Mouse (Mus musculus): Measurements from ENCODE around the gene Ager. TPM values are rescaled to one million over a fixed set of nuclear protein-coding genes. Genes with fewer than 3 reads are reported as not detected.

Ager gene
- polyA plus RNA-seq, 1 experiment from 2014 or later: 1.5 TPM

- no peak overlapping the region for H3K27ac ChIP-seq (ENCODE audit: low read length)
- peaks cover 48% of the 10 kb centered on the region for H3K4me1 ChIP-seq (replicated peaks; ENCODE audit: control insufficient read depth, insufficient read depth, low read length)
- peak overlapping the region; percentile 51 for H3K9ac ChIP-seq (replicated peaks; ENCODE audit: low read depth, low read length)
- H3K4me2 ChIP-seq (ENCODE audit: low read length): peak overlapping the region; percentile 89
- ATAC-seq: peak; percentile 26
- H3K9me3 ChIP-seq (ENCODE audit: control insufficient read depth, low read length): no peaks in the 10 kb centered on the region
- 1% methylated on average over 26 of the region's 26 CpGs for WGBS
- H3K4me3 ChIP-seq (replicated peaks; ENCODE audit: low read length): peak overlapping the region; percentile 45
- no peaks in the 10 kb centered on the region for H3K36me3 ChIP-seq (ENCODE audit: control insufficient read depth, insufficient read depth)
- peaks cover 18% of the 10 kb centered on the region for H3K27me3 ChIP-seq (replicated peaks; ENCODE audit: control insufficient read depth, insufficient read depth, low read length)
Measured at GRCm38 (mm10) chr17:34632261-34632691, 34.6 kb downstream of the Ager start.

- H3K9ac ChIP-seq (replicated peaks; ENCODE audit: low read depth, low read length): no peak overlapping the region
- no peaks in the 10 kb centered on the region for H3K36me3 ChIP-seq (ENCODE audit: control insufficient read depth, insufficient read depth)
- no peak overlapping the region for H3K27ac ChIP-seq (ENCODE audit: low read length)
- WGBS: 70% methylated on average over 2 of the region's 2 CpGs
- no peak overlapping the region for H3K4me3 ChIP-seq (replicated peaks; ENCODE audit: low read length)
- H3K27me3 ChIP-seq (replicated peaks; ENCODE audit: control insufficient read depth, insufficient read depth, low read length): peaks cover 11% of the 10 kb centered on the region
- no peaks in the 10 kb centered on the region for H3K9me3 ChIP-seq (ENCODE audit: control insufficient read depth, low read length)
- H3K4me1 ChIP-seq (replicated peaks; ENCODE audit: control insufficient read depth, insufficient read depth, low read length): peaks cover 22% of the 10 kb centered on the region
- no peak overlapping the region for H3K4me2 ChIP-seq (ENCODE audit: low read length)
- ATAC-seq: no peak
Measured at GRCm38 (mm10) chr17:34635671-34636070, 38.0 kb downstream of the Ager start.

- peaks cover 14% of the 10 kb centered on the region for H3K4me1 ChIP-seq (replicated peaks; ENCODE audit: control insufficient read depth, insufficient read depth, low read length)
- 0 out of 2 replicates have a peak, but pooled peaks cover 2% of the 10 kb centered on the region for H3K27me3 ChIP-seq (replicated peaks; ENCODE audit: control insufficient read depth, insufficient read depth, low read length)
- H3K4me2 ChIP-seq (ENCODE audit: low read length): no peak overlapping the region
- ATAC-seq: no peak
- no peak overlapping the region for H3K9ac ChIP-seq (replicated peaks; ENCODE audit: low read depth, low read length)
- H3K9me3 ChIP-seq (ENCODE audit: control insufficient read depth, low read length): no peaks in the 10 kb centered on the region
- WGBS: 62% methylated on average over 3 of the region's 3 CpGs
- no peak overlapping the region for H3K4me3 ChIP-seq (replicated peaks; ENCODE audit: low read length)
- no peaks in the 10 kb centered on the region for H3K36me3 ChIP-seq (ENCODE audit: control insufficient read depth, insufficient read depth)
- H3K27ac ChIP-seq (ENCODE audit: low read length): no peak overlapping the region
Measured at GRCm38 (mm10) chr17:34637459-34637858, 39.8 kb downstream of the Ager start.

GRCm38 (mm10) chr17:34639461-34640255 is 42.0 kb downstream of the Ager start:
- WGBS: 77% methylated on average over 7 of the region's 7 CpGs
- H3K9ac ChIP-seq (replicated peaks; ENCODE audit: low read depth, low read length): no peak overlapping the region
- no peaks in the 10 kb centered on the region for H3K36me3 ChIP-seq (ENCODE audit: control insufficient read depth, insufficient read depth)
- H3K27me3 ChIP-seq (replicated peaks; ENCODE audit: control insufficient read depth, insufficient read depth, low read length): 0 out of 2 replicates have a peak, but pooled peaks cover 2% of the 10 kb centered on the region
- H3K4me3 ChIP-seq (replicated peaks; ENCODE audit: low read length): no peak overlapping the region
- peaks cover 12% of the 10 kb centered on the region for H3K4me1 ChIP-seq (replicated peaks; ENCODE audit: control insufficient read depth, insufficient read depth, low read length)
- ATAC-seq: no peak
- H3K4me2 ChIP-seq (ENCODE audit: low read length): no peak overlapping the region
- H3K9me3 ChIP-seq (ENCODE audit: control insufficient read depth, low read length): no peaks in the 10 kb centered on the region
- no peak overlapping the region for H3K27ac ChIP-seq (ENCODE audit: low read length)

- H3K27me3 ChIP-seq (replicated peaks; ENCODE audit: control insufficient read depth, insufficient read depth, low read length): no peaks in the 10 kb centered on the region
- no peaks in the 10 kb centered on the region for H3K9me3 ChIP-seq (ENCODE audit: control insufficient read depth, low read length)
- peak; percentile 54 for ATAC-seq
- H3K27ac ChIP-seq (ENCODE audit: low read length): peak overlapping the region; percentile 80
- peaks cover 21% of the 10 kb centered on the region for H3K4me1 ChIP-seq (replicated peaks; ENCODE audit: control insufficient read depth, insufficient read depth, low read length)
- 0 out of 2 replicates have a peak overlapping the region, but pooled peaks have one; percentile 8 for H3K9ac ChIP-seq (replicated peaks; ENCODE audit: low read depth, low read length)
- H3K36me3 ChIP-seq (ENCODE audit: control insufficient read depth, insufficient read depth): no peaks in the 10 kb centered on the region
- H3K4me3 ChIP-seq (replicated peaks; ENCODE audit: low read length): no peak overlapping the region
- H3K4me2 ChIP-seq (ENCODE audit: low read length): peak overlapping the region; percentile 4; the same call in 1 of the 2 replicates
- 11% methylated on average over 11 of the region's 11 CpGs for WGBS
Measured at GRCm38 (mm10) chr17:34640778-34641601, 43.3 kb downstream of the Ager start.

- H3K9ac ChIP-seq (replicated peaks; ENCODE audit: low read depth, low read length): no peak overlapping the region
- H3K9me3 ChIP-seq (ENCODE audit: control insufficient read depth, low read length): no peaks in the 10 kb centered on the region
- H3K4me1 ChIP-seq (replicated peaks; ENCODE audit: control insufficient read depth, insufficient read depth, low read length): peaks cover 27% of the 10 kb centered on the region
- H3K36me3 ChIP-seq (ENCODE audit: control insufficient read depth, insufficient read depth): no peaks in the 10 kb centered on the region
- H3K27me3 ChIP-seq (replicated peaks; ENCODE audit: control insufficient read depth, insufficient read depth, low read length): no peaks in the 10 kb centered on the region
- WGBS: 85% methylated on average over 3 of the region's 3 CpGs
- H3K27ac ChIP-seq (ENCODE audit: low read length): no peak overlapping the region
- no peak overlapping the region for H3K4me2 ChIP-seq (ENCODE audit: low read length)
- no peak for ATAC-seq
- H3K4me3 ChIP-seq (replicated peaks; ENCODE audit: low read length): no peak overlapping the region
Measured at GRCm38 (mm10) chr17:34641945-34642344, 44.3 kb downstream of the Ager start.

- Histone ChIP-seq H3K4me3 (replicated peaks; ENCODE audit: low read length) (no peak overlapping the region), H3K4me2 (ENCODE audit: low read length) (no peak overlapping the region), H3K9me3 (ENCODE audit: control insufficient read depth, low read length) (no peaks in the 10 kb centered on the region), H3K36me3 (ENCODE audit: control insufficient read depth, insufficient read depth) (no peaks in the 10 kb centered on the region), H3K27me3 (replicated peaks; ENCODE audit: control insufficient read depth, insufficient read depth, low read length) (no peaks in the 10 kb centered on the region), H3K9ac (replicated peaks; ENCODE audit: low read depth, low read length) (no peak overlapping the region), H3K27ac (ENCODE audit: low read length) (no peak overlapping the region), H3K4me1 (replicated peaks; ENCODE audit: control insufficient read depth, insufficient read depth, low read length) (peaks cover 36% of the 10 kb centered on the region)
- 95% methylated on average over 4 of the region's 4 CpGs for WGBS
- ATAC-seq: no peak
Measured at GRCm38 (mm10) chr17:34643379-34643778, 45.7 kb downstream of the Ager start.

GRCm38 (mm10) chr17:34643944-34644343 is 46.3 kb downstream of the Ager start:
- no peaks in the 10 kb centered on the region for H3K27me3 ChIP-seq (replicated peaks; ENCODE audit: control insufficient read depth, insufficient read depth, low read length)
- no peak overlapping the region for H3K4me2 ChIP-seq (ENCODE audit: low read length)
- H3K4me1 ChIP-seq (replicated peaks; ENCODE audit: control insufficient read depth, insufficient read depth, low read length): peaks cover 38% of the 10 kb centered on the region
- 83% methylated on average over 10 of the region's 10 CpGs for WGBS
- no peak overlapping the region for H3K4me3 ChIP-seq (replicated peaks; ENCODE audit: low read length)
- H3K36me3 ChIP-seq (ENCODE audit: control insufficient read depth, insufficient read depth): no peaks in the 10 kb centered on the region
- H3K27ac ChIP-seq (ENCODE audit: low read length): 0 out of 2 replicates have a peak overlapping the region, but pooled peaks have one; percentile 31
- H3K9me3 ChIP-seq (ENCODE audit: control insufficient read depth, low read length): no peaks in the 10 kb centered on the region
- no peak overlapping the region for H3K9ac ChIP-seq (replicated peaks; ENCODE audit: low read depth, low read length)
- no peak for ATAC-seq

GRCm38 (mm10) chr17:34644608-34645007 is 46.9 kb downstream of the Ager start, which contains the start of gene Fkbpl:
Gene Fkbpl (plus strand): TSS chr17:34644764.
- peaks cover 38% of the 10 kb centered on the region for H3K4me1 ChIP-seq (replicated peaks; ENCODE audit: control insufficient read depth, insufficient read depth, low read length)
- H3K4me2 ChIP-seq (ENCODE audit: low read length): peak within 1 kb of the TSS; percentile 67
- H3K9ac ChIP-seq (replicated peaks; ENCODE audit: low read depth, low read length): peak within 1 kb of the TSS; percentile 62
- no peaks in the 10 kb centered on the region for H3K27me3 ChIP-seq (replicated peaks; ENCODE audit: control insufficient read depth, insufficient read depth, low read length)
- under 1% methylated on average over 16 of the region's 16 CpGs for WGBS
- H3K9me3 ChIP-seq (ENCODE audit: control insufficient read depth, low read length): no peaks in the 10 kb centered on the region
- peak; percentile 80 for ATAC-seq
- no peaks in the 10 kb centered on the region for H3K36me3 ChIP-seq (ENCODE audit: control insufficient read depth, insufficient read depth)
- peak within 1 kb of the TSS; percentile 31; the same call in 1 of the 2 replicates for H3K27ac ChIP-seq (ENCODE audit: low read length)
- H3K4me3 ChIP-seq (replicated peaks; ENCODE audit: low read length): peak within 1 kb of the TSS; percentile 50
